Mouse (Mus musculus): Measurements from ENCODE around the gene 2510039O18Rik. TPM values are rescaled to one million over a fixed set of nuclear protein-coding genes. Genes with fewer than 3 reads are reported as not detected.

The 2510039O18Rik gene
- total and polyA plus RNA-seq, 3 experiments, result 23.9 to 32.8 (median 27.9) TPM

- TF ChIP-seq UBTF (IDR thresholded peaks at IDR 0.05; ENCODE audit: low read depth, low read length), result no peak
- 0 out of 2 replicates have a peak, but pooled peaks have one; percentile 28 for TF ChIP-seq KAT2A (IDR thresholded peaks at IDR 0.05; ENCODE audit: insufficient replicate concordance, low read length)
- TF ChIP-seq HCFC1 (IDR thresholded peaks at IDR 0.05; ENCODE audit: low read depth, low read length), result no peak; the same call in 1 of the 2 replicates
- TF ChIP-seq PAX5 (IDR thresholded peaks at IDR 0.05; ENCODE audit: low read length), result no peak
- no peak for TF ChIP-seq MYC (IDR thresholded peaks at IDR 0.05; ENCODE audit: low read depth, low read length)
- TF ChIP-seq SMC3 (IDR thresholded peaks at IDR 0.05; ENCODE audit: low read depth, low read length), result no peak
- TF ChIP-seq ETS1 (conservative IDR thresholded peaks at IDR 0.05; ENCODE audit: low read depth, low read length), result no peak
Observed at GRCm38 (mm10) chr4:147936331-147936954, 4.3 kb upstream of the 2510039O18Rik start, which contains the start of gene Plod1 (continued).

DNA sequence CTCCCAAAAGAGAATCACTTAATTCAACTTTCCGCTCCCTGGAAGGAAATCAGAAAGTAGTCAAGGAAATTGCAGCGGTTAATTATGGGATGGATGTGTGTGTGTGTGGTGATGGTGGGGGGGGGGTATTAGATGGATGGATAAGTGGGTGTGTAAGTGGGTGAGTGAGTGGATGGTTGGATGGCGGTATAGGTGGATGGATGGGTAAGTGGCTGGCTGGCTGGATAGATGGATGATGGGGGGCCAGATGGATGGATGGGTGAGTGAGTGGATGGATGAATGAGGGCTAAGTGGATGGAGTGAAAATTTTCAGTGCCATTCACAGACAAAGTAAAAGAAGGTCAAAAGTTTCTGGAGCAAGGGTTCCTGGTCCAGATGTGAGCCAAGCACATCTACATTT is 3.7 kb upstream of the 2510039O18Rik start:
- peaks cover 12 to 28% of the 10 kb centered on the region in 2 experiments for H3K4me1 ChIP-seq (ENCODE audit: control insufficient read depth in 1 of 2, insufficient read depth in 2 of 2)
- dilution Hi-C loops (cut with MboI; ENCODE audit: extremely low pct_ligation_motif_present, extremely low pct_unique_long_range_greater_than_20kb, low sequenced_read_pairs), result no loop called here

GRCm38 (mm10) chr4:147937486-147937885 is 3.2 kb upstream of the 2510039O18Rik start:
- H3K9me3 ChIP-seq (replicated peaks; ENCODE audit: low read length), result no peaks in the 10 kb centered on the region

More for the DNA sequence above, 3.7 kb upstream of the 2510039O18Rik start:
- no peak for TF ChIP-seq IRF4 (IDR thresholded peaks at IDR 0.05; ENCODE audit: low read depth, low read length)
- in situ Hi-C loops (cut with MboI; ENCODE audit: low pct_ligation_motif_present, low pct_unique_long_range_greater_than_20kb, low sequenced_read_pairs), result no loop called here
- Histone ChIP-seq H3K27me3 (replicated peaks) (peaks cover 57% of the 10 kb centered on the region), H3K36me3 (replicated peaks in 1 of 2; ENCODE audit: control insufficient read depth in 1 of 2, insufficient read depth in 1 of 2, low read length in 1 of 2) (peaks cover 0 to 2% of the 10 kb centered on the region in 2 experiments), H3K4me3 (replicated peaks in 1 of 3; ENCODE audit: low read depth in 2 of 3, low read length in 2 of 3, poor library complexity in 1 of 3) (peak overlapping the region; percentile 48 to 96 (median 57)), H3K9ac (ENCODE audit: insufficient read depth, low read depth) (peak overlapping the region; percentile 87), H3K79me2 (replicated peaks; ENCODE audit: control insufficient read depth, extremely low read depth, insufficient read depth, poor library complexity, severe bottlenecking) (peaks cover 10% of the 10 kb centered on the region), H3K4me2 (ENCODE audit: insufficient read depth, low read depth, poor library complexity, severe bottlenecking) (peak overlapping the region; percentile 52), H3K9me3 (replicated peaks; ENCODE audit: low read length) (no peaks in the 10 kb centered on the region), H3K27ac (ENCODE audit: insufficient read depth, low read depth) (no peak overlapping the region)
- no peak for DNase-seq (ENCODE audit: extremely low read depth)

More at GRCm38 (mm10) chr4:147937486-147937885, 3.2 kb upstream of the 2510039O18Rik start:
- no peak for DNase-seq (ENCODE audit: extremely low read depth)
- Histone ChIP-seq H3K4me2 (ENCODE audit: insufficient read depth, low read depth, poor library complexity, severe bottlenecking) (peak overlapping the region; percentile 52; the same call in 1 of the 2 replicates), H3K27ac (ENCODE audit: insufficient read depth, low read depth) (no peak overlapping the region), H3K4me3 (replicated peaks in 1 of 3; ENCODE audit: low read depth in 2 of 3, low read length in 2 of 3, poor library complexity in 1 of 3) (no peak overlapping the region), H3K27me3 (replicated peaks) (peaks cover 54% of the 10 kb centered on the region), H3K4me1 (ENCODE audit: control insufficient read depth in 1 of 2, insufficient read depth in 2 of 2) (peaks cover 12 to 33% of the 10 kb centered on the region in 2 experiments), H3K36me3 (replicated peaks in 1 of 2; ENCODE audit: control insufficient read depth in 1 of 2, insufficient read depth in 1 of 2, low read length in 1 of 2) (peaks cover 0 to 2% of the 10 kb centered on the region in 2 experiments), H3K79me2 (replicated peaks; ENCODE audit: control insufficient read depth, extremely low read depth, insufficient read depth, poor library complexity, severe bottlenecking) (peaks cover 14% of the 10 kb centered on the region), H3K9ac (ENCODE audit: insufficient read depth, low read depth) (peak overlapping the region; percentile 87; the same call in 1 of the 2 replicates)
- dilution Hi-C loops (cut with MboI; ENCODE audit: extremely low pct_ligation_motif_present, extremely low pct_unique_long_range_greater_than_20kb, low sequenced_read_pairs), result no loop called here
- TF ChIP-seq TCF12 (IDR thresholded peaks at IDR 0.05; ENCODE audit: low read depth, low read length) (no peak), ZC3H11A (IDR thresholded peaks at IDR 0.05; ENCODE audit: low read depth, low read length) (no peak)
- in situ Hi-C loops (cut with MboI; ENCODE audit: low pct_ligation_motif_present, low pct_unique_long_range_greater_than_20kb, low sequenced_read_pairs), result no loop called here

Data from CH12.LX (cell line).